ENCODE assay signal across 24 mouse cellular contexts in the genomic region with DNA sequence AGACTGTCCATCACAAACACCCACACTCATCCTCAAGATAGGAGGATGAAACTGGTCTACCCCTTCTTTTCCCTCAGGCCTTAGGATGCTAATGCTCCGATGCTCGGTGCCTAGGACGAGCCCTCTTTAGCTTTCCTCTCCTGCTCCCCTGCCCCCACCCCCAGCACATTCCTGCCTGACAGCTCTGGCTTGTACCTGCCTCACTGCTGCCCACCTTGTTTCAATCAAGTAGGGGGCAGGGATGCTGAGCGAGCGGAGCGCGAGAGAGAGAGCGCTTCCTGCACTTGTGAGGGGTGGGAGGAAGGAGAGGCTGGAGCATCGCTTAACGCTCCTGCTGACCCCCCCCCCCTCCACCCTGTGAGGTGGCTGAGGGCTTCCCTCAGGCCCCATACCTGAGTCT. TPM values are rescaled to one million over a fixed set of nuclear protein-coding genes. Genes with fewer than 3 reads are reported as not detected.
DNase-seq lines count a peak whose midpoint lies in the region; ATAC-seq and TF ChIP-seq lines count a peak whose summit lies in the region.
"Had no signal": no experiment of that assay in that cellular context is flagged by ENCODE, and none has a peak within 500 bp of the region (broad histone marks: within the 10 kb centered on the region; RNA-seq: fewer than 3 reads in every experiment).

No protein-coding gene starts in this region.

- no peak overlapping the region for H3K27ac ChIP-seq in forebrain, embryonic 11.5 days (ENCODE audit: low read depth, low read length)
- H3K27ac ChIP-seq in forebrain, embryonic 14.5 days (ENCODE audit: low read depth, low read length) = no peak overlapping the region
- H3K27ac ChIP-seq in midbrain, postnatal 0 days (ENCODE audit: low read depth, low read length) = no peak overlapping the region
- H3K27ac ChIP-seq in midbrain, embryonic 13.5 days = no peak overlapping the region
- H3K27ac ChIP-seq in embryonic facial prominence, embryonic 12.5 days = 0 out of 2 replicates have a peak overlapping the region, but pooled peaks have one; percentile 12
- peak overlapping the region; percentile 60; the same call in 1 of the 2 replicates for H3K27ac ChIP-seq in limb, embryonic 12.5 days
- H3K27ac ChIP-seq: layer of hippocampus, adult 2 months; liver, embryonic 15.5 days; lung, embryonic 15.5 days had no signal

- DNase-seq in forebrain, embryonic 11.5 days (ENCODE audit: low spot score) = no peak
- no peak for DNase-seq in forebrain, embryonic 14.5 days (ENCODE audit: low spot score)
- no peak for DNase-seq in midbrain, postnatal 0 days (ENCODE audit: low spot score)
- no peak for DNase-seq in urinary bladder, postnatal 4 days (ENCODE audit: low spot score in 2 of 2)
- DNase-seq in layer of hippocampus, adult 8-10 months (ENCODE audit: low spot score in 2 of 2) = no peak
- DNase-seq: adrenal gland, postnatal 10 days; cerebellum, adult 2 months; cerebellum, postnatal 25 days; heart, postnatal 10 days; kidney, adult 8-10 months; kidney, postnatal 14 days; layer of hippocampus, postnatal 36 days; liver; lung, postnatal 36 days; thymus, postnatal 25 days had no signal

- no peaks in the 10 kb centered on the region for H3K27me3 ChIP-seq in forebrain, embryonic 11.5 days (ENCODE audit: control insufficient read depth, insufficient read depth, low read length)
- H3K27me3 ChIP-seq in forebrain, embryonic 14.5 days (replicated peaks; ENCODE audit: control insufficient read depth, insufficient read depth, low read length) = no peaks in the 10 kb centered on the region
- no peaks in the 10 kb centered on the region for H3K27me3 ChIP-seq in midbrain, postnatal 0 days (ENCODE audit: insufficient read depth, low read length)
- H3K27me3 ChIP-seq in midbrain, embryonic 13.5 days = no peaks in the 10 kb centered on the region
- peaks cover 13% of the 10 kb centered on the region; the same call in 1 of the 2 replicates for H3K27me3 ChIP-seq in embryonic facial prominence, embryonic 12.5 days
- peaks cover 18% of the 10 kb centered on the region for H3K27me3 ChIP-seq in limb, embryonic 12.5 days

- no peaks in the 10 kb centered on the region for H3K9me3 ChIP-seq in forebrain, embryonic 11.5 days (ENCODE audit: control insufficient read depth, low read length)
- no peaks in the 10 kb centered on the region for H3K9me3 ChIP-seq in forebrain, embryonic 14.5 days (replicated peaks; ENCODE audit: control insufficient read depth, low read length)
- no peaks in the 10 kb centered on the region for H3K9me3 ChIP-seq in midbrain, postnatal 0 days (ENCODE audit: low read length)
- no peaks in the 10 kb centered on the region for H3K9me3 ChIP-seq in midbrain, embryonic 13.5 days
- H3K9me3 ChIP-seq in embryonic facial prominence, embryonic 12.5 days = no peaks in the 10 kb centered on the region
- H3K9me3 ChIP-seq in limb, embryonic 12.5 days = no peaks in the 10 kb centered on the region
- H3K9me3 ChIP-seq: liver, embryonic 15.5 days; lung, embryonic 15.5 days had no signal

- peaks cover 5% of the 10 kb centered on the region for H3K4me1 ChIP-seq in forebrain, embryonic 11.5 days (replicated peaks; ENCODE audit: control insufficient read depth, insufficient read depth, low read length)
- H3K4me1 ChIP-seq in forebrain, embryonic 14.5 days (ENCODE audit: control insufficient read depth, insufficient read depth, low read length) = no peaks in the 10 kb centered on the region
- no peaks in the 10 kb centered on the region for H3K4me1 ChIP-seq in midbrain, postnatal 0 days (ENCODE audit: insufficient read depth, low read length)
- H3K4me1 ChIP-seq in midbrain, embryonic 13.5 days (replicated peaks) = peaks cover 27% of the 10 kb centered on the region
- H3K4me1 ChIP-seq in embryonic facial prominence, embryonic 12.5 days = peaks cover 41% of the 10 kb centered on the region
- peaks cover 54% of the 10 kb centered on the region for H3K4me1 ChIP-seq in limb, embryonic 12.5 days (replicated peaks)
- H3K4me1 ChIP-seq: liver, embryonic 15.5 days; lung, embryonic 15.5 days had no signal

- no peak overlapping the region for H3K4me3 ChIP-seq in forebrain, embryonic 11.5 days (ENCODE audit: low read depth, low read length)
- no peak overlapping the region for H3K4me3 ChIP-seq in forebrain, embryonic 14.5 days (ENCODE audit: low read depth, low read length)
- H3K4me3 ChIP-seq in midbrain, postnatal 0 days (ENCODE audit: low read depth, low read length) = no peak overlapping the region
- no peak overlapping the region for H3K4me3 ChIP-seq in midbrain, embryonic 13.5 days (replicated peaks)
- H3K4me3 ChIP-seq in embryonic facial prominence, embryonic 12.5 days = no peak overlapping the region
- no peak overlapping the region for H3K4me3 ChIP-seq in limb, embryonic 12.5 days (replicated peaks)
- H3K4me3 ChIP-seq: layer of hippocampus, adult 2 months; liver, embryonic 15.5 days; lung, embryonic 15.5 days had no signal

- ATAC-seq in forebrain, embryonic 11.5 days (replicated peaks; ENCODE audit: low FRiP score) = no peak
- ATAC-seq in forebrain, embryonic 14.5 days = no peak
- no peak for ATAC-seq in midbrain, postnatal 0 days (ENCODE audit: low FRiP score)
- no peak for ATAC-seq in midbrain, embryonic 13.5 days
- ATAC-seq in embryonic facial prominence, embryonic 12.5 days (ENCODE audit: insufficient number of reproducible peaks, insufficient read depth, low FRiP score, low TSS enrichment) = no peak
- peak; percentile 26 for ATAC-seq in limb, embryonic 12.5 days (ENCODE audit: insufficient number of reproducible peaks, insufficient read depth, low FRiP score, low TSS enrichment, low read depth)
- ATAC-seq: activated CD4-positive, CD25-positive, alpha-beta regulatory T cell, adult 4 months had no signal

- no peak overlapping the region for H3K4me2 ChIP-seq in forebrain, embryonic 11.5 days (ENCODE audit: low read depth, low read length, severe bottlenecking)
- no peak overlapping the region for H3K4me2 ChIP-seq in forebrain, embryonic 14.5 days (ENCODE audit: low read length)
- no peak overlapping the region for H3K4me2 ChIP-seq in midbrain, postnatal 0 days (ENCODE audit: low read depth, low read length, poor library complexity, severe bottlenecking)
- H3K4me2 ChIP-seq in midbrain, embryonic 13.5 days (replicated peaks) = no peak overlapping the region
- H3K4me2 ChIP-seq in embryonic facial prominence, embryonic 12.5 days (replicated peaks) = peak overlapping the region; percentile 14; the same call in 1 of the 2 replicates
- H3K4me2 ChIP-seq in limb, embryonic 12.5 days = peak overlapping the region; percentile 39
- H3K4me2 ChIP-seq: heart, embryonic 11.5 days; liver, embryonic 15.5 days; lung, embryonic 15.5 days; midbrain, embryonic 11.5 days had no signal

- 29% methylated on average over 10 of the region's 10 CpGs for WGBS in forebrain, embryonic 11.5 days
- WGBS in forebrain, embryonic 14.5 days = 35% methylated on average over 10 of the region's 10 CpGs
- WGBS in midbrain, postnatal 0 days = 33% methylated on average over 10 of the region's 10 CpGs
- WGBS in midbrain, embryonic 13.5 days = 39% methylated on average over 10 of the region's 10 CpGs
- WGBS in embryonic facial prominence, embryonic 12.5 days = 12% methylated on average over 10 of the region's 10 CpGs
- WGBS in limb, embryonic 12.5 days = 4% methylated on average over 10 of the region's 10 CpGs

- H3K9ac ChIP-seq in forebrain, embryonic 11.5 days (ENCODE audit: low read length) = 0 out of 2 replicates have a peak overlapping the region, but pooled peaks have one; percentile 8
- H3K9ac ChIP-seq in forebrain, embryonic 14.5 days (ENCODE audit: low read length) = no peak overlapping the region
- 0 out of 2 replicates have a peak overlapping the region, but pooled peaks have one; percentile 19 for H3K9ac ChIP-seq in midbrain, postnatal 0 days (replicated peaks; ENCODE audit: low read length, poor library complexity, severe bottlenecking)
- H3K9ac ChIP-seq in midbrain, embryonic 13.5 days (replicated peaks) = no peak overlapping the region; the same call in 1 of the 2 replicates
- H3K9ac ChIP-seq in embryonic facial prominence, embryonic 12.5 days = no peak overlapping the region
- H3K9ac ChIP-seq in limb, embryonic 12.5 days (replicated peaks) = no peak overlapping the region
- H3K9ac ChIP-seq: liver, embryonic 15.5 days; lung, embryonic 15.5 days had no signal

- H3K36me3 ChIP-seq in forebrain, embryonic 11.5 days (ENCODE audit: control insufficient read depth, insufficient read depth, low read length) = no peaks in the 10 kb centered on the region; the same call in 1 of the 2 replicates
- peaks cover 21% of the 10 kb centered on the region; the same call in 1 of the 2 replicates for H3K36me3 ChIP-seq in forebrain, embryonic 14.5 days (ENCODE audit: control insufficient read depth, insufficient read depth, low read length)
- H3K36me3 ChIP-seq in midbrain, postnatal 0 days (ENCODE audit: insufficient read depth, low read length) = peaks cover 39% of the 10 kb centered on the region
- H3K36me3 ChIP-seq in midbrain, embryonic 13.5 days = peaks cover 72% of the 10 kb centered on the region
- H3K36me3 ChIP-seq in embryonic facial prominence, embryonic 12.5 days = peaks cover 31% of the 10 kb centered on the region
- H3K36me3 ChIP-seq in limb, embryonic 12.5 days = peaks cover 88% of the 10 kb centered on the region
- H3K36me3 ChIP-seq: liver, embryonic 15.5 days; lung, embryonic 15.5 days had no signal

- TF ChIP-seq CTCF in midbrain, postnatal 0 days (IDR thresholded peaks at IDR 0.05) = no peak

RNA-seq across cellular contexts. Expression of a gene that starts 16.6 kb away (rescaled TPM):
- 37.8 and 40.2 TPM in 2 replicates for polyA plus RNA-seq in forebrain, embryonic 11.5 days (2014; fragmentation: Nextera tagmentation; extraction: Ambion mirVana)
- polyA plus RNA-seq in forebrain, embryonic 14.5 days (2014; fragmentation: Nextera tagmentation; extraction: Ambion mirVana) = 31.0 and 33.9 TPM in 2 replicates
- 65.4 and 81.7 TPM in 2 replicates for total RNA-seq in midbrain, postnatal 0 days (2014; rRNA removed)
- 38.7 and 40.0 TPM in 2 replicates for polyA plus RNA-seq in midbrain, postnatal 0 days (2015; fragmentation: Nextera tagmentation; extraction: Ambion mirVana)
- 44.2 and 45.6 TPM in 2 replicates for polyA plus RNA-seq in midbrain, embryonic 13.5 days (2015; fragmentation: Nextera tagmentation; extraction: Ambion mirVana)
- 51.9 and 52.8 TPM in 2 replicates for polyA plus RNA-seq in embryonic facial prominence, embryonic 12.5 days (2016; fragmentation: Nextera tagmentation; extraction: Ambion mirVana)
- 51.9 and 54.9 TPM in 2 replicates for polyA plus RNA-seq in limb, embryonic 12.5 days (2016; fragmentation: Nextera tagmentation; extraction: Ambion mirVana)
- 100 to 1,000 TPM in 2 of 4 experiments, 10 to 100 TPM in 2; 91.9 to 107 (median 101) TPM for total RNA-seq in layer of hippocampus, adult 8-10 months (2022)

RNA-seq across cellular contexts. Expression of a gene that starts 18.4 kb away (rescaled TPM):
- polyA plus RNA-seq in forebrain, embryonic 11.5 days (2014; fragmentation: Nextera tagmentation; extraction: Ambion mirVana) = 10.5 and 12.4 TPM in 2 replicates
- 4.7 TPM in 2 replicates for polyA plus RNA-seq in forebrain, embryonic 14.5 days (2014; fragmentation: Nextera tagmentation; extraction: Ambion mirVana)
- total RNA-seq in midbrain, postnatal 0 days (2014; rRNA removed) = 19.9 and 24.7 TPM in 2 replicates
- 3.1 and 3.9 TPM in 2 replicates for polyA plus RNA-seq in midbrain, postnatal 0 days (2015; fragmentation: Nextera tagmentation; extraction: Ambion mirVana)
- polyA plus RNA-seq in midbrain, embryonic 13.5 days (2015; fragmentation: Nextera tagmentation; extraction: Ambion mirVana) = 5.6 and 6.1 TPM in 2 replicates
- 10.8 TPM in 2 replicates for polyA plus RNA-seq in embryonic facial prominence, embryonic 12.5 days (2016; fragmentation: Nextera tagmentation; extraction: Ambion mirVana)
- 8.7 and 12.0 TPM in 2 replicates for polyA plus RNA-seq in limb, embryonic 12.5 days (2016; fragmentation: Nextera tagmentation; extraction: Ambion mirVana)
- 1 to 10 TPM; 1.1 to 1.3 (median 1.2) TPM for total RNA-seq in layer of hippocampus, adult 8-10 months (2022)
- polyA plus RNA-seq: activated CD4-positive, CD25-positive, alpha-beta regulatory T cell, adult 4 months had no signal

RNA-seq across cellular contexts. Expression of a gene that starts 47.2 kb away (rescaled TPM):
- 2.2 and 2.5 TPM in 2 replicates for polyA plus RNA-seq in forebrain, embryonic 11.5 days (2014; fragmentation: Nextera tagmentation; extraction: Ambion mirVana)
- polyA plus RNA-seq in forebrain, embryonic 14.5 days (2014; fragmentation: Nextera tagmentation; extraction: Ambion mirVana) = 2.4 and 3.2 TPM in 2 replicates
- total RNA-seq in midbrain, postnatal 0 days (2014; rRNA removed) = 6.7 and 8.5 TPM in 2 replicates
- polyA plus RNA-seq in midbrain, postnatal 0 days (2015; fragmentation: Nextera tagmentation; extraction: Ambion mirVana) = 7.4 and 8.3 TPM in 2 replicates
- 4.5 and 5.6 TPM in 2 replicates for polyA plus RNA-seq in midbrain, embryonic 13.5 days (2015; fragmentation: Nextera tagmentation; extraction: Ambion mirVana)
- 9.0 and 9.2 TPM in 2 replicates for polyA plus RNA-seq in embryonic facial prominence, embryonic 12.5 days (2016; fragmentation: Nextera tagmentation; extraction: Ambion mirVana)
- polyA plus RNA-seq in limb, embryonic 12.5 days (2016; fragmentation: Nextera tagmentation; extraction: Ambion mirVana) = 11.1 and 12.8 TPM in 2 replicates
- total RNA-seq in layer of hippocampus, adult 8-10 months (2022) = 1 to 10 TPM; 2.9 to 6.5 (median 3.5) TPM

Comparison
In these comparisons a context has a peak if more than half of its experiments do, and no peak if none do; other contexts are left out.
1. H3K9ac ChIP-seq: peak in forebrain, embryonic 11.5 days (single experiment) and midbrain, postnatal 0 days (single experiment); none in forebrain, embryonic 14.5 days (single experiment), midbrain, embryonic 13.5 days (single experiment), embryonic facial prominence, embryonic 12.5 days (single experiment) and limb, embryonic 12.5 days (single experiment).
2. H3K27ac ChIP-seq: peak in embryonic facial prominence, embryonic 12.5 days (single experiment) and limb, embryonic 12.5 days (single experiment); none in forebrain, embryonic 11.5 days (single experiment), forebrain, embryonic 14.5 days (single experiment), midbrain, postnatal 0 days (single experiment) and midbrain, embryonic 13.5 days (single experiment).
3. H3K4me2 ChIP-seq: peak in embryonic facial prominence, embryonic 12.5 days (single experiment) and limb, embryonic 12.5 days (single experiment); none in forebrain, embryonic 11.5 days (single experiment), forebrain, embryonic 14.5 days (single experiment), midbrain, postnatal 0 days (single experiment) and midbrain, embryonic 13.5 days (single experiment).